Mouse (Mus musculus): ENCODE measurements around the gene Zmynd15.

DNA sequence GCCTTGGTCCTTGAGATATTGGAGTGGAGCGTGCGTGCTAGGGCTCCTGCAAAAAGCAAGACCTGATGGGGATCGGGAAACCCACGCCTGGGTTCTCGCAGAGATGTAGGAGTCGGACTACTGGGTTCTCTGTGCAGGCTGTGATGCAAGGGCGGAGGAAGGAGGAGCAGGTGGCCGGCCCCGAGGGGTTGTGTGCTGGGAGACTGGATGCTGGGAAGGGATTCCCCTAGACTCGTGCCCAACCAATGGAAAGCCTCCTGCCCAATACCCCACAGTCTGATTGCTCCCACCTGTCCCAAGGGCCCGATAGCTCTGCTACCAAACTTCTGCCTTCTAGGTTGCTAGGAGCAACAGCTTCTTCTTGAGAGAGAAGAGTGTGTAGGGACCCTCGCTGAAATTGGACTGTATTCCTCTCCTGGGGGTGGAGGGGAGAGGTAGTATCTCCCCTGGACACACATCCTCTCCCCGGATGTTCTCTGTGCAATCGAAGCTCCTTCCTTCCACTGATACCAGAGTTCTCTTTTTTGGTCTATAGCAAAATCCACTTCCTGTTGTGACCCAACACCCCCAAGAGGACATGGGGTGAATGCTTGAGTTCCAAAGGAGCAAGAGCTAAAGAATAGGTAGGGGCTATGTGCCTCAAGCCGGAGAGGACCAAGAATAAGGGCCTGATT lies 26.2 kb upstream of the Zmynd15 start:
- TF ChIP-seq CTCF (conservative IDR thresholded peaks at IDR 0.05; ENCODE audit: low read length) (no peak), POU5F1 (IDR thresholded peaks at IDR 0.05; ENCODE audit: borderline replicate concordance, low read length) (no peak), NANOG (IDR thresholded peaks at IDR 0.05; ENCODE audit: borderline replicate concordance, low read length) (no peak)
